Mouse (Mus musculus) adrenal gland, adult 18-20 months (tissue): ENCODE measurements at regions not wholly inside any gene's neighbourhood (a gene's known extent, or its start where the extent isn't known, plus 50 kb on each side); places are given as distances from the start of the nearest gene placed in this dataset.

ENCODE experiments used
- DNase-seq, 2 experiments: peaks; one replicate each; pipeline ENCODE4 v3.0.0; 2021 to 2022; ENCODE audit warnings: low spot score in 2 of 2

GRCm38 (mm10) chr9:117870616-117871015 is 169.7 kb upstream of the Azi2 start:
- DNase-seq: no peak

DNA sequence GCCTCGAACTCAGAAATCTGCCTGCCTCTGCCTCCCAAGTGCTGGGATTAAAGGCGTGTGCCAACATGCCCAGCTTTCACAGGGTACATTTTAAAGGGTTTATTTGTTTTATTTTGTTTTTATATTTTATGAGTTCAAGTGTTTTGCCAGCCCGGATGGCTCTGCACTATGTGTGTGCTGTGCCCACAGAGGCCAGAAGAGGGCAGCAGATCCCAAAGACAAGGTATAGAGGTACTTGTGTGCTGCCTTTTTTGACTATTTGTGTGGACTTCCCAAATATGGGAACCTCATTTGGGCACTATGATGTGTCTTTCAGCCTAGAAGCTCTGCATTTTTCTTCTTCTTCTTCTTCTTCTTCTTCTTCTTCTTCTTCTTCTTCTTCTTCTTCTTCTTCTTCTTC is 176.4 kb upstream of the Azi2 start:
- no peak for DNase-seq

DNA sequence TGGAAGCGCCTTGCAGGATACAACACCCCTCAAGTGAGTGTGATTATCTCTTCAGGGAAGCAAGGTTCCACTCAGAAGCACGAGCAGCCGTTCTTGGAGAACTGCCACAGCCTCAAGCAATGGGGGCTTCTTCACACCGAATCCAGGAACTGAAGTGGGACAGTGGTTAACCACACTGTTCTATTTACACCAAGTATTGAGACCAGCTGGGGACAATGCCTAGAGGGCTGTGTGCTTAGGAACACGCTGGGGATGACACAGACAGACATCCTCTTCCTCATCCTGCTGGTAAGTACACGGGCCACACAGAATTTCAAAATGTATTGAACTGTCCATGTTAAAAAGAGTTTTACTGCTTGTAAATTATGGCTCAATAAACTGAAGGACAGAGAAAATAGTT is 177.0 kb upstream of the Azi2 start:
- DNase-seq: no peak

GRCm38 (mm10) chr9:117859580-117860045 is 180.7 kb upstream of the Azi2 start:
- peak in 1 of 2 experiments; percentile 27 for DNase-seq

DNA sequence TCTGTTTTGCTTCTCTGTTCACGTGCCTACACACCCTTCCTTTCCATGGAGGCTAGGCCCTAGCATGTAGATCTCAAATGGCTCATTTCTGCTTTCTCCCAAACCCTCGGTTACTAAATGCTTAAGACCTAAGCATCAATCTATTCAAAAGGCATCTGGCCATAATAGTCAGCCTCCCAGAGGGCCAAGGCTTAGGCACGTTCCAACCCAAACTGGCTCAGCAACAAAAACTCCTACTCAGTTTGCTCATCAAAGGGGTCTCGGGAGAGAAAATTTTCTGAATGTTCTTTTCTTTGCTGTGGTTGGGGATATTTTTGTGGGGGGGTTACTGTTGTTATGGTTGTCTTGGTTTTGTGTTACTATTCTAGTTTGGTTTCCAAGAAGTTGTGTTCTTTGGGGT is 196.8 kb upstream of the Azi2 start:
- no peak for DNase-seq

DNA sequence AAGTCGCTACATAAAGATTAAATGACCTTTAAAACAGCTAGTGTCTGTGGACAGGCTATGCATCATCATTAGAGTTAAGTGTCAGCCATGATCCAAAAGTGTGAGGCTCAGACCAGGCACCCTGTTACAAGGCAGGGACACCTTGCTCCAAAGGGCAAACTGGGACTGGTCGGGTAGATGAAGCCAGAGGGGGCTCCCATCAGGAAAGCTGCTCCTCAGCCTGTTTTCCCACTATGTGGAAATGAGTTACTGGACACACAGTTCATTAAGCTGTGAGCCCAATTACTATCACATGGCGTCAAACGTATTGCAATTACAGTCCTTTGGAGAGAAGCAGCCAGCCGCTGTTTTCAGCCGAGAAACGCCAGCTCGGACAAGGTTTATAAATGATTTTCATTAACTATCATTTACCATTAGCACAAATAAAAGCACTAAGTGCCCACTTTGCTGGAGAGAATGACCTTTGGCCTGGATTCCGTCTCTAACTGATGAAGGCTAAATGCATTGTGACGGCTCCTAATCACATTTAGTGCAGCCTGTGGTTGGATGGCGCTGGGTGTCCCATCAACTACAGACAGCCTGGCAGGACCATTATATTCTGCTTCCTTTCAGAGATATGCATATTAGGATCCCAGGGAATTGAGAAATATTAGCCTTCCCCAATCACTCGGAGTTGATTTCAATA is 203.5 kb upstream of the Azi2 start:
- no peak for DNase-seq

- no peak for DNase-seq
Measured at GRCm38 (mm10) chr9:117833586-117833985, 203.9 kb upstream of the Rbms3 start.

- no peak for DNase-seq
Measured at GRCm38 (mm10) chr9:117814661-117815060, 184.9 kb upstream of the Rbms3 start.

DNA sequence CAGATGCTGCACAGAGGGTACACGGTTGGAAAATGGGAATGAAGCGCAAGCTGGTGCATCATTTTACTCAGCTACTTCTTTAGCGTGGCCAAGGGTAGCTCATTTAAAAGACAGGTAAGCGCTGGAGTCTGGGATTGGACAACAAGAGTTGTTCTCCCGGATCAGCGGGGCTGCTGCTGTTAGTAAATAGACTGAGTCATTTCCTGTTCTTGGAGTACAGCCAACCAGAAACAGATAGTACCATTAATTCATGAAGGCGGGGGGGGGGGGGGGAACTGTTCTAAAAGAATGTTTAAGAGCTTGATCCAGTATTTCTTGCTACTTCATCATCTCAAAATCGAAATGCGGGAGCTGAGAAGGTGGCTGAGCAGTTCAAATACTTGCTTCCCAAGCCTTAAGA is 183.5 kb upstream of the Rbms3 start:
- DNase-seq: no peak

GRCm38 (mm10) chr9:117805812-117806211 is 176.1 kb upstream of the Rbms3 start:
- no peak for DNase-seq

GRCm38 (mm10) chr9:117784186-117784591 is 154.5 kb upstream of the Rbms3 start:
- no peak for DNase-seq

- no peak for DNase-seq
Measured at GRCm38 (mm10) chr9:117754651-117755050, 124.9 kb upstream of the Rbms3 start.

- DNase-seq: no peak
Measured at GRCm38 (mm10) chr9:117753466-117753865, 123.8 kb upstream of the Rbms3 start.

- DNase-seq: no peak
Measured at GRCm38 (mm10) chr9:117744906-117745305, 115.2 kb upstream of the Rbms3 start.

- no peak for DNase-seq
Measured at GRCm38 (mm10) chr9:117729366-117729765, 99.7 kb upstream of the Rbms3 start.

- no peak for DNase-seq
Measured at GRCm38 (mm10) chr9:117720161-117720598, 90.5 kb upstream of the Rbms3 start.

- DNase-seq: peak in 1 of 2 experiments; percentile 16
Measured at GRCm38 (mm10) chr9:117717346-117717745, 87.6 kb upstream of the Rbms3 start.

DNA sequence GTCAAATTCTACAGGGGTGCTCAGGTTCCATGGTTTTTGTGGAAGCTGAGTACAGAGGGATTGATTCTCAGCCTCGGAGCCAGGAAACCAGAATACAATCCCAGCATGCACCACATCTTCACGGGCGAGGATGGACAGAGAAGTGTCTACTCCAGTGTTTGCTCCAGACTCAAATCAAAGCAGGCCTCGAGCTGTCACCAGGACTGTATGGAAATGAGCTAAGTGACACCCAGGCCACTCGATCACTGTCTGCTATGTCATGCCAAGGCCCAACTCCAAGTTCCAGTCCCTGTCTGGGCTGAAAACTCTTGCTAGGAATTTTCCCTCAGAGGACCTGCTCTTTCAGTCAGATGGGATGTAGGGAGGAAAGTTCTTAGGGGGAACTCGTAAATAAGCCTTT is 86.8 kb upstream of the Rbms3 start:
- DNase-seq: no peak

DNA sequence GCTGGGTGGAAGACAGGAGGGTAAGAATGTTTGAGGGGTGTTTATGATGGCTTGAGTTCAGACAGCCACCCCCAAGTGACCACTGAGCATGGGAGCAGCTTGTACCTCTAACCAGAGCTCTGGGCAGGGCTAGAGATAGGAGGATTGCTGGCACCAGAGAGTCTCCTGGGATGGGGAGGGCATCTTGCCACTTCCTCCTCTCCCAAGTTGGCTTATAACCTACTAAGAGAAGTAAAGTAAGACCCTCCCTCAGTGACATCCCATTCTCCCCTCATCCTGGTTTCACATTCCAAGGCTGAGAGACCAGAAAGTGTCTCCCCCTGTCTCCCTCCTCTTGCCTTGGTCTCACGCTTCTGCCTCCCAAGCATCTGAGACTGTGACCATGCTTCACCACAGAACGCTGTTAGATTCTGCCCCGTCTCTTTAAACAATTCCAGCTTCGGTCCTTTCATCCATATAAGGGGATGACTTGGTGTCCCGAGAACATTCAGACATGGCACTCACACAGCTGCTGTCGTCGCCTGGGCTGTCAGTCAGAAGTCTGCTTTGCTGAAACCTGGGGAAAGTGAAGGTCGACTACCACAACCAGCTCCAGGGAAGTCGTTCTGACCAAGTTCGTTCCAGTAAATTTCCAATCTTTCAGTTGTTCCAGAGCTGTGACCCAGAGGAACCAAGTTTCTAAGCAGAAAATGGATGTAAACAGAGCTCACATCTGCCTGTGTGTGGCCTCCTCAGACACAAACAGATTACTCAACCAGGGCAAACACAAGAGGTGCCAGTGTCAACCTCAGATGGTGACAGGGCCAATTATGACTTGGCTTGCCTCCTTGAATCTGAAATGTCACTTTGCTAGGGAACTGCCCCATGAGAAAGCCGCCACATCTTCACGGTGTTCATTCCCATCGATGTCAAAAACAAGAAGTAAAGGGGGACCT is 85.3 kb upstream of the Rbms3 start:
- no peak for DNase-seq

DNA sequence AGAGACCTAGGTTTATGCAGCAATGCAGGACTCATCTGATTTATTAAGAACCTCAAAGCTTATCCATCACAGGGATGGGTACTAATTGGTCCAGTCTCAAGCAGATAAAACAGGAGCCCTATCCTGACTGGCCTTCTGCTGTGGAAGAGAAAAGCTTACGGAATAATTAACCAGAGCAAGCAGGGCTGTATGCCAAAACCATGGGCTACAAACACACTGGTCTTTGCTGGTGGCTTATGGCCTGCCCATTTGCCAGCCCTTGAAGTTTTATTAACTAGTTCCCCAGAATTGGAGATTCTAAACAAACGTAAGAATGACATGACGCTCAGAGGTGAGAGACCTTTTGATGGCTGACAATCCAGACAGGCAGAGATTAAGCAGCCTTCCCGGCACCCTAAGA is 83.4 kb upstream of the Rbms3 start:
- no peak for DNase-seq

DNA sequence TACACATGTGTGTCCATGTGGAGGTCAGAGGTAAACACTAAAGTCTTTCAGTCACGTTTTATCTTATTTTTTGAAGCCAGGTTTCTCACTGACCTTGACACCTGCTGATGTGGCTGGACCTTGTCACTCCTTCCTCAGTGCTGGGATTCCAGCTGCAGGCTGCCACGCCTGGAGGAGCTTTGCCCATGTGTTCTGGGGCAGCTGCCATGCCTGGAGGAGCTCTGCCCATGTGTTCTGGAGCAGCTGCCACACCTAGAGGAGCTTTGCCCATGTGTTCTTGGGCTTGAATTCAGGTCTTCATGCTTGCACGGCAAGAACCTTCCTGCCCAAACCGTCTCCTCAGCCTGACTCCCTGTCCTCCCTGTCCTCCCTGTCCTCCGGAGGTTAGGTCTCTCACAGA is 82.1 kb upstream of the Rbms3 start:
- no peak for DNase-seq

- DNase-seq: no peak
Measured at GRCm38 (mm10) chr9:117710966-117711365, 81.3 kb upstream of the Rbms3 start.
